Mouse (Mus musculus): ENCODE data around the gene Gm49661.

The Gm49661 gene

GRCm38 (mm10) chr8:84956768-84957167 is 12.5 kb downstream of the Gm49661 start:
- TF ChIP-seq GATA4 (IDR thresholded peaks at IDR 0.05; ENCODE audit: insufficient replicate concordance, low read length) = no peak

- TF ChIP-seq GATA4 (IDR thresholded peaks at IDR 0.05; ENCODE audit: insufficient replicate concordance, low read length) = no peak
Measured at GRCm38 (mm10) chr8:84952612-84953255, 16.5 kb downstream of the Gm49661 start.

GRCm38 (mm10) chr8:84949753-84950152 is 19.5 kb downstream of the Gm49661 start:
- no peak for TF ChIP-seq GATA4 (IDR thresholded peaks at IDR 0.05; ENCODE audit: insufficient replicate concordance, low read length)

- TF ChIP-seq GATA4 (IDR thresholded peaks at IDR 0.05; ENCODE audit: insufficient replicate concordance, low read length) = no peak
Measured at GRCm38 (mm10) chr8:84947241-84947545, 22.0 kb downstream of the Gm49661 start.

- no peak for TF ChIP-seq GATA4 (IDR thresholded peaks at IDR 0.05; ENCODE audit: insufficient replicate concordance, low read length)
Measured at GRCm38 (mm10) chr8:84946528-84947240, 22.5 kb downstream of the Gm49661 start, which contains the start of gene Rtbdn. Gene Rtbdn (plus strand): TSS chr8:84946991.

- no peak for TF ChIP-seq GATA4 (IDR thresholded peaks at IDR 0.05; ENCODE audit: insufficient replicate concordance, low read length)
Measured at GRCm38 (mm10) chr8:84945633-84946527, 23.4 kb downstream of the Gm49661 start.

- no peak for TF ChIP-seq GATA4 (IDR thresholded peaks at IDR 0.05; ENCODE audit: insufficient replicate concordance, low read length)
Measured at GRCm38 (mm10) chr8:84945235-84945632, 24.0 kb downstream of the Gm49661 start.

- TF ChIP-seq GATA4 (IDR thresholded peaks at IDR 0.05; ENCODE audit: insufficient replicate concordance, low read length) = no peak
Measured at GRCm38 (mm10) chr8:84944478-84945160, 24.6 kb downstream of the Gm49661 start.

- TF ChIP-seq GATA4 (IDR thresholded peaks at IDR 0.05; ENCODE audit: insufficient replicate concordance, low read length) = no peak
Measured at GRCm38 (mm10) chr8:84943699-84944098, 25.5 kb downstream of the Gm49661 start.

GRCm38 (mm10) chr8:84937620-84938485 is 31.4 kb downstream of the Gm49661 start:
- no peak for TF ChIP-seq GATA4 (IDR thresholded peaks at IDR 0.05; ENCODE audit: insufficient replicate concordance, low read length)

- no peak for TF ChIP-seq GATA4 (IDR thresholded peaks at IDR 0.05; ENCODE audit: insufficient replicate concordance, low read length)
Measured at GRCm38 (mm10) chr8:84936962-84937546, 32.2 kb downstream of the Gm49661 start, which contains the start of gene Mast1. Gene Mast1 (minus strand): TSS chr8:84937359.

- no peak for TF ChIP-seq GATA4 (IDR thresholded peaks at IDR 0.05; ENCODE audit: insufficient replicate concordance, low read length)
Measured at GRCm38 (mm10) chr8:84936041-84936961, 32.9 kb downstream of the Gm49661 start.

- TF ChIP-seq GATA4 (IDR thresholded peaks at IDR 0.05; ENCODE audit: insufficient replicate concordance, low read length) = no peak
Measured at GRCm38 (mm10) chr8:84935489-84935888, 33.7 kb downstream of the Gm49661 start.
